Mouse (Mus musculus): ENCODE measurements around the gene Rdh1. TPM values are rescaled to one million over a fixed set of nuclear protein-coding genes. Genes with fewer than 3 reads are reported as not detected.

Rdh1 gene
- polyA plus RNA-seq, 1 experiment from 2014 or later = 0.07 TPM

DNA sequence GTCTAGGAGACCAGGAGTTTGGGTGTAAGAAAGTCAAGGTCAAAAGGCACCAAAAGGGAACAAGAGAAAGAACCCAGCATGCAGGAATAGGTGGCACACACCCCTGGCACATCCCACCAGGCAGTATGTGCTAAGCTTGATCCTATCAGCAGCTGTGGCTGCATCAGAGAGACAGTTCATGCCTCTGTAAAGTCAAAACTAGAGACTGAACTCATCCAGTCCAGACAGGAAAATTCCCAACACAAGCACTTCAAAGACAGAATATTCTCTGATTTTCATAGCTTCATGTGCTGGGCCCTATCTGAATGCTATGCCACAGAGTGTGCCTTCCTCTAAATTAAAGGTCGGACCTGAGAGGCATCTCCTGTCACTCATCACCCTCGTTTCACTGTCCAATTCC is 22.0 kb upstream of the Rdh1 start:
- no peak overlapping the region; the same call in 1 of the 2 replicates for H3K27ac ChIP-seq (ENCODE audit: low read length)
- WGBS = 20% methylated on average over 2 of the region's 2 CpGs
- H3K4me1 ChIP-seq (ENCODE audit: insufficient read depth, low read depth, low read length) = peaks cover 18% of the 10 kb centered on the region; the same call in 1 of the 2 replicates

GRCm38 (mm10) chr10:127738151-127738882 is 21.2 kb upstream of the Rdh1 start:
- 31% methylated on average over 13 of the region's 13 CpGs for WGBS
- no peak overlapping the region for H3K4me3 ChIP-seq (ENCODE audit: low read depth, low read length)
- ATAC-seq = no peak
- DNase-seq (ENCODE audit: low spot score) = peak; percentile 42
- H3K27ac ChIP-seq (ENCODE audit: low read length) = no peak overlapping the region
- TF ChIP-seq EP300 (IDR thresholded peaks at IDR 0.05) (no peak), CTCF (IDR thresholded peaks at IDR 0.05) (peak; percentile 80)
- peaks cover 18% of the 10 kb centered on the region; the same call in 1 of the 2 replicates for H3K4me1 ChIP-seq (ENCODE audit: insufficient read depth, low read depth, low read length)
- H3K36me3 ChIP-seq (ENCODE audit: insufficient read depth, low read length) = peaks cover 16% of the 10 kb centered on the region; the same call in 1 of the 2 replicates
- H3K27me3 ChIP-seq (replicated peaks; ENCODE audit: insufficient read depth, low read length) = no peaks in the 10 kb centered on the region
- no peaks in the 10 kb centered on the region for H3K9me3 ChIP-seq (ENCODE audit: low read length)
- no peak overlapping the region for H3K9ac ChIP-seq (replicated peaks; ENCODE audit: low read depth)
- peak overlapping the region; percentile 68; the same call in 1 of the 2 replicates for H3K4me2 ChIP-seq (replicated peaks; ENCODE audit: low read depth, low read length)

More for the DNA sequence above, 22.0 kb upstream of the Rdh1 start:
- Histone ChIP-seq H3K27me3 (replicated peaks; ENCODE audit: insufficient read depth, low read length) (no peaks in the 10 kb centered on the region), H3K4me2 (replicated peaks; ENCODE audit: low read depth, low read length) (no peak overlapping the region), H3K36me3 (ENCODE audit: insufficient read depth, low read length) (peaks cover 9% of the 10 kb centered on the region; the same call in 1 of the 2 replicates), H3K4me3 (ENCODE audit: low read depth, low read length) (no peak overlapping the region), H3K9ac (replicated peaks; ENCODE audit: low read depth) (no peak overlapping the region), H3K9me3 (ENCODE audit: low read length) (no peaks in the 10 kb centered on the region)
- TF ChIP-seq CTCF (IDR thresholded peaks at IDR 0.05) (no peak), EP300 (IDR thresholded peaks at IDR 0.05) (no peak)
- ATAC-seq (no peak), DNase-seq (ENCODE audit: low spot score) (no peak)

- Histone ChIP-seq H3K9ac (replicated peaks; ENCODE audit: low read depth) (peak within 1 kb of the TSS; percentile 96), H3K4me2 (replicated peaks; ENCODE audit: low read depth, low read length) (peak within 1 kb of the TSS; percentile 68), H3K4me3 (ENCODE audit: low read depth, low read length) (peak within 1 kb of the TSS; percentile 90), H3K27me3 (replicated peaks; ENCODE audit: insufficient read depth, low read length) (no peaks in the 10 kb centered on the region), H3K36me3 (ENCODE audit: insufficient read depth, low read length) (peaks cover 24% of the 10 kb centered on the region; the same call in 1 of the 2 replicates), H3K9me3 (ENCODE audit: low read length) (no peaks in the 10 kb centered on the region), H3K27ac (ENCODE audit: low read length) (peak within 1 kb of the TSS; percentile 83), H3K4me1 (ENCODE audit: insufficient read depth, low read depth, low read length) (peaks cover 18% of the 10 kb centered on the region; the same call in 1 of the 2 replicates)
- ATAC-seq (peak; percentile 91), DNase-seq (ENCODE audit: low spot score) (peak; percentile 85)
- WGBS = 2% methylated on average over 12 of the region's 61 CpGs
- no peak for TF ChIP-seq EP300 (IDR thresholded peaks at IDR 0.05)
- peak; percentile 64 for TF ChIP-seq CTCF (IDR thresholded peaks at IDR 0.05)
Observed at GRCm38 (mm10) chr10:127739083-127739660, 20.3 kb upstream of the Rdh1 start, which contains the start of gene Zbtb39. Zbtb39 (plus strand) TSS chr10:127739538.

DNA sequence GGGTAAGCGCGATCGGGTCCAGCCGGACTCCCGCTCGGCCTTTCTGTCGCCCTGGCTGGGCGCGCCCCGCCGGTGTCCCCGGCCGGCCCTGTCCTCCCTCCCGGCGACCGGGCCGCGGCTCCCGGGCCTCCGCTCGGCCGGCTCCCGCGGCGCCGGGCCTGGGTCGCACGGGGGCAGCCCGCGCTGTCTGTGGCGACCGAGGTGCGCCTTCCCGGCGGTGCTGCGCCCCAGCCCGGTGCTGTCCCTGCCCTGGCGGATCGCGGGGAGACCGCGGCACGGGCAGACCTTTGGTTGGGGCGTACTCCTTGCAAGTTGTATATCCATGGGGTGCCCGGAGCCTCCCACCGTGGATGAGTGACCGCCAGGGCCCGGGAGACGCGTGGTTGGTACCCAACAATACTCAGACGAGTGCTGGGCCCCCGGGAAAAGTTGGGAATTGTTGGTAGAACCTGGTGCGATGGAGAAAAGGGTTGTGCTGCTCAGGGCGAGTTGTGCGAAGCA is 19.8 kb upstream of the Rdh1 start:
- H3K4me3 ChIP-seq (ENCODE audit: low read depth, low read length) = peak overlapping the region; percentile 90
- no peaks in the 10 kb centered on the region for H3K9me3 ChIP-seq (ENCODE audit: low read length)
- peak overlapping the region; percentile 96 for H3K9ac ChIP-seq (replicated peaks; ENCODE audit: low read depth)
- peaks cover 18% of the 10 kb centered on the region; the same call in 1 of the 2 replicates for H3K4me1 ChIP-seq (ENCODE audit: insufficient read depth, low read depth, low read length)
- H3K4me2 ChIP-seq (replicated peaks; ENCODE audit: low read depth, low read length) = peak overlapping the region; percentile 68
- no peaks in the 10 kb centered on the region for H3K27me3 ChIP-seq (replicated peaks; ENCODE audit: insufficient read depth, low read length)
- peaks cover 27% of the 10 kb centered on the region; the same call in 1 of the 2 replicates for H3K36me3 ChIP-seq (ENCODE audit: insufficient read depth, low read length)
- DNase-seq (ENCODE audit: low spot score) (peak; percentile 44), ATAC-seq (peak; percentile 56)
- H3K27ac ChIP-seq (ENCODE audit: low read length) = peak overlapping the region; percentile 83
- TF ChIP-seq CTCF (IDR thresholded peaks at IDR 0.05) (no peak), EP300 (IDR thresholded peaks at IDR 0.05) (no peak)
- under 1% methylated on average over 39 of the region's 55 CpGs for WGBS

- H3K9me3 ChIP-seq (ENCODE audit: low read length) = no peaks in the 10 kb centered on the region
- whole genome bisulfite sequencing = 68% methylated on average over 5 of the region's 5 CpGs
- DNase-seq (ENCODE audit: low spot score) = peak; percentile 57
- no peak overlapping the region for H3K4me2 ChIP-seq (replicated peaks; ENCODE audit: low read depth, low read length)
- peaks cover 10% of the 10 kb centered on the region; the same call in 1 of the 2 replicates for H3K4me1 ChIP-seq (ENCODE audit: insufficient read depth, low read depth, low read length)
- no peak overlapping the region for H3K27ac ChIP-seq (ENCODE audit: low read length)
- peak; percentile 70 for TF ChIP-seq CTCF (IDR thresholded peaks at IDR 0.05)
- TF ChIP-seq EP300 (IDR thresholded peaks at IDR 0.05) = no peak
- no peak overlapping the region for H3K4me3 ChIP-seq (ENCODE audit: low read depth, low read length)
- H3K9ac ChIP-seq (replicated peaks; ENCODE audit: low read depth) = no peak overlapping the region
- peaks cover 43% of the 10 kb centered on the region; the same call in 1 of the 2 replicates for H3K36me3 ChIP-seq (ENCODE audit: insufficient read depth, low read length)
- ATAC-seq = peak; percentile 31; the same call in 1 of the 2 replicates
- no peaks in the 10 kb centered on the region for H3K27me3 ChIP-seq (replicated peaks; ENCODE audit: insufficient read depth, low read length)
Observed at GRCm38 (mm10) chr10:127744661-127745060, 14.9 kb upstream of the Rdh1 start.

- Histone ChIP-seq H3K27ac (ENCODE audit: low read length) (no peak overlapping the region), H3K4me3 (ENCODE audit: low read depth, low read length) (no peak overlapping the region), H3K4me1 (ENCODE audit: insufficient read depth, low read depth, low read length) (peaks cover 3% of the 10 kb centered on the region; the same call in 1 of the 2 replicates), H3K9ac (replicated peaks; ENCODE audit: low read depth) (no peak overlapping the region), H3K27me3 (replicated peaks; ENCODE audit: insufficient read depth, low read length) (no peaks in the 10 kb centered on the region), H3K9me3 (ENCODE audit: low read length) (no peaks in the 10 kb centered on the region), H3K4me2 (replicated peaks; ENCODE audit: low read depth, low read length) (no peak overlapping the region), H3K36me3 (ENCODE audit: insufficient read depth, low read length) (peaks cover 43% of the 10 kb centered on the region; the same call in 1 of the 2 replicates)
- ATAC-seq (no peak), DNase-seq (ENCODE audit: low spot score) (no peak)
- 72% methylated on average over 5 of the region's 5 CpGs for WGBS
- TF ChIP-seq CTCF (IDR thresholded peaks at IDR 0.05) = no peak
- no peak for TF ChIP-seq EP300 (IDR thresholded peaks at IDR 0.05)
Observed at GRCm38 (mm10) chr10:127745886-127746285, 13.6 kb upstream of the Rdh1 start.

All from lung, postnatal 0 days (tissue).